Mouse (Mus musculus) mouse trophoblast stem cell (cell line): ENCODE data around the gene Clec16a.

Experiments
- in situ Hi-C, 2 experiments: fragments of 300-500 bp; cut with MseI, MboI; formaldehyde crosslinking; loops; 2 replicates in 1 of 2; 3 replicates in 1 of 2; pipeline ENCODE4 v1.15.1; 2025

The Clec16a gene

GRCm38 (mm10) chr16:10784793-10785370 lies 239.7 kb downstream of the Clec16a start:
- in situ Hi-C loops: loop anchor here in 1 of 2 experiments (10.0 kb wide), 1 partner anchor 210 kb away; no protein-coding TSS in a partner anchor

- in situ Hi-C loops: loop anchor here in 1 of 2 experiments (10.0 kb wide), 1 partner anchor 211 kb away; no protein-coding TSS in a partner anchor
These were observed 240.5 kb downstream of the Clec16a start, which contains the start of gene Socs1 for GRCm38 (mm10) chr16:10785371-10786231. Gene Socs1, minus strand, starts transcription at chr16:10785536.

- in situ Hi-C loops: loop anchor here in 1 of 2 experiments (10.0 kb wide), 1 partner anchor 211 kb away; no protein-coding TSS in a partner anchor
These were observed 241.1 kb downstream of the Clec16a start for GRCm38 (mm10) chr16:10786288-10786687.

GRCm38 (mm10) chr16:10786782-10787547 lies 241.8 kb downstream of the Clec16a start:
- in situ Hi-C loops: loop anchor here in 1 of 2 experiments (10.0 kb wide), 1 partner anchor 212 kb away; no protein-coding TSS in a partner anchor

- in situ Hi-C loops: loop anchor here in 1 of 2 experiments (10.0 kb wide), 1 partner anchor 213 kb away; no protein-coding TSS in a partner anchor
These were observed 242.5 kb downstream of the Clec16a start for GRCm38 (mm10) chr16:10787548-10788058.

- in situ Hi-C loops: loop anchor here in 1 of 2 experiments (10.0 kb wide), 1 partner anchor 213 kb away; no protein-coding TSS in a partner anchor
These were observed 243.1 kb downstream of the Clec16a start, which contains the start of gene Tnp2 for GRCm38 (mm10) chr16:10788271-10788670. Gene Tnp2, minus strand, starts transcription at chr16:10788660.

GRCm38 (mm10) chr16:10788866-10789265 lies 243.7 kb downstream of the Clec16a start:
- in situ Hi-C loops: loop anchor here in 1 of 2 experiments (10.0 kb wide), 1 partner anchor 214 kb away; no protein-coding TSS in a partner anchor

GRCm38 (mm10) chr16:10790702-10791101 lies 245.6 kb downstream of the Clec16a start, which contains the start of gene Prm3:
Gene Prm3, minus strand, starts transcription at chr16:10790914.
- in situ Hi-C loops: no loop called here
